Mouse (Mus musculus): ENCODE data around the gene Pom121l2. TPM values are rescaled to one million over a fixed set of nuclear protein-coding genes. Genes with fewer than 3 reads are reported as not detected.
A peak's percentile ranks its signal among the peaks of the same experiment; 100 is the strongest.

Gene Pom121l2
- polyA plus RNA-seq, 1 experiment: not detected

DNA sequence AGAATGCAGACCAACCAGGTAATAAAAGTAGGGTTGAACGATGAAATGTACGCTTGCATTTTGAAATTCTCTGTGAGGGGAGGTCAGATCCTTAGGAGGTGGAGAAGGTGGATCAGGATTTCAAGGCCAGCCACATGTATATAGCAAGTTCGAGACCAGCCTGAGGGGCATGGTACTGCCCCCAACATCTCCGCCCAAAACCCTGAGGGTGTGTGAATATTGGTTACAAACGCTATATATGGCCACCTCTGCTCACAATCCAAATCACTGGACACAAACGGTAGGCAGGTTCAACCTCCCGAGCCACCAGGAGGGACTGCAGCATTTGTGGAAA is 36.4 kb upstream of the Pom121l2 start:
- no peak for TF ChIP-seq CTCF (IDR thresholded peaks at IDR 0.05; ENCODE audit: low read depth, low read length)
- TF ChIP-seq POLR2A (IDR thresholded peaks at IDR 0.05; ENCODE audit: borderline replicate concordance, low read depth, low read length): no peak
- no peak overlapping the region for H3K27ac ChIP-seq (ENCODE audit: insufficient read depth, low read depth, low read length)

DNA sequence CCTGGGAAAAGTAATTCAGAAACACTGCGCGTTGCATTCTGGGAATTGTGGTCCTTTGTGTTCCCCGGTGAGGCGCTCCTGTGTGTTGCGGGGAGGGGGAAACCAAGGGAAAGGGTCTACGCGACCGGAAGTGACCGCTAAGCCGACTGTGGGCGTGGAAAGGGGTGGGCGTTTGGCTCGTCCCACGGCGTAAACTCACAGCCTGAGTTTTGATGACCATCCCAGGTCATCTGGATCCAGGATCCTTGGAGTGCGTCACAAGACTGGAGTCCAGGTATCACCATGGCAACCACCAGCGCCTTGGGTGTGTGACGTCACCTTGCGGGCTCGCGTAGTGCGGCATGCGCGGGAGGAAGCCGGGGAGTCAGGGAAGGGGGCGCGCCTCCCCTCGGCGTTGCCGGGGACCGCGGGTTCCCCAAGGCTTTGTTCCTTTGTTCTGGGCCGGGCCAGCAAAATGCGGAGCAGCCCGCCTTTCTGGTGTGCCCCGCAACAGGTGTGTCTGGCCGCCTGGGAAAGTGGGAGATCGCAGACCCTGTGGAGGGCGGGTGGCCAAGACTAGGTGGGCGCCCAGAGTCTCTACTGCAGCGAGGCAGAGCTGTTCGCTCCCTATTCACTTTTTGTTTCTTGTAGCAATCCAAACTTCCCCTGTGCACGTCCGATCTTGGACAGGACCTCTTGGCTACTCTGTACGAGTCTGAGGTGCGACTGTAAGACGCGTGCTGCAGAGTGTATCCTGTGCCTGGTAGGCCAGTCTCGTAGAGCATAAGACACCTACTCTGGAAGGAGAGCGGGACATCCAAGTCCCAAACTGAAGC is 35.9 kb upstream of the Pom121l2 start, which contains the start of gene Zfp184:
Gene Zfp184 (plus strand): TSS at position 169 of the 815 bp plus-strand sequence.
- Histone ChIP-seq H3K27ac (ENCODE audit: insufficient read depth, low read depth, low read length) (no peak within 1 kb of the TSS), H3K4me1 (ENCODE audit: control insufficient read depth, insufficient read depth, low read length) (no peaks in the 10 kb centered on the region), H3K4me3 (ENCODE audit: insufficient read depth, low read length) (peak within 1 kb of the TSS; percentile 77)
- TF ChIP-seq CTCF (IDR thresholded peaks at IDR 0.05; ENCODE audit: low read depth, low read length) (no peak), POLR2A (IDR thresholded peaks at IDR 0.05; ENCODE audit: borderline replicate concordance, low read depth, low read length) (no peak)

More for the DNA sequence above, 36.4 kb upstream of the Pom121l2 start:
- Histone ChIP-seq H3K4me1 (ENCODE audit: control insufficient read depth, insufficient read depth, low read length) (no peaks in the 10 kb centered on the region), H3K4me3 (ENCODE audit: insufficient read depth, low read length) (peak overlapping the region; percentile 77)

DNA sequence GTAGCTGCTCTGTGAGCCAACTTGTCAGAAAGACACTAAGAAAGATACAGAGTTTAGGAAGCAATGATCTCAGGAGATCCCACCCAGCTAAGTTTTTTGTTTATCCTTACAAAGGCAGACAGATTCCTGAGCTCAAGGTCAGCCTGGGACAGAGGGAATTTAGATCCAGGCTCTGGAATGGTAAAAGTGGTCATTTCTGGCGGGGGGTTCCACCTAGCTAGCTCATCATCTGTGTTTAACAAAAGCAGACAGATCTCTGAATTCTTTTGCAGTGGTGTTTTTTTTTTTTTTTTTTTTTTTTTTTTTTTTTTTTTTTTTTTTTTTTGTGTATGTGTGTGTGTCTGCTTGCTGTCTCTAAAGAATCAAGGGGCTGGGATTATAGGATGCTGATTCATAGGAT is 11.7 kb upstream of the Pom121l2 start:
- H3K27ac ChIP-seq (ENCODE audit: insufficient read depth, low read depth, low read length): no peak overlapping the region
- no peak for TF ChIP-seq POLR2A (IDR thresholded peaks at IDR 0.05; ENCODE audit: borderline replicate concordance, low read depth, low read length)
- TF ChIP-seq CTCF (IDR thresholded peaks at IDR 0.05; ENCODE audit: low read depth, low read length): no peak
- no peaks in the 10 kb centered on the region for H3K4me1 ChIP-seq (ENCODE audit: control insufficient read depth, insufficient read depth, low read length)
- no peak overlapping the region for H3K4me3 ChIP-seq (ENCODE audit: insufficient read depth, low read length)

DNA sequence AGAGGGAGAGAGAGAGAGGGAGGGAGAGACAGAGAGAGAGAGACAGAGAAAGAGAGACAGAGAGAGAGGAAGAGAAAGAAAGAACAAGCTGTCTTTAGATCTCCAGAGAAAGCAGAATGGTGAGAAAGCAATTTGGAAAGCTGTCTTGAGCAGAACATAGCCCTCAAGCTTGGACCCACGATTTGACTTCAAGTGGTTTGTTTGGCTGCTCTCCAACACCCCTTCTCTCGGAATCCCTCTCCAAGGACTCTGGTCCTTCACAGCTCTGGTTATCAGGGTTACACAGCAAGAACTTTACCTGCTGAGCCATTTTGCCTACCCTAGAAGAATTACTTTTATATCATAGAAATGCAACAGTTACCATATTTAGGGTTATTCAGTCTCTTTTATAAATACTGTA is 11.2 kb upstream of the Pom121l2 start:
- Histone ChIP-seq H3K27ac (ENCODE audit: insufficient read depth, low read depth, low read length) (no peak overlapping the region), H3K4me3 (ENCODE audit: insufficient read depth, low read length) (no peak overlapping the region), H3K4me1 (ENCODE audit: control insufficient read depth, insufficient read depth, low read length) (no peaks in the 10 kb centered on the region)
- no peak for TF ChIP-seq POLR2A (IDR thresholded peaks at IDR 0.05; ENCODE audit: borderline replicate concordance, low read depth, low read length)
- TF ChIP-seq CTCF (IDR thresholded peaks at IDR 0.05; ENCODE audit: low read depth, low read length): no peak

DNA sequence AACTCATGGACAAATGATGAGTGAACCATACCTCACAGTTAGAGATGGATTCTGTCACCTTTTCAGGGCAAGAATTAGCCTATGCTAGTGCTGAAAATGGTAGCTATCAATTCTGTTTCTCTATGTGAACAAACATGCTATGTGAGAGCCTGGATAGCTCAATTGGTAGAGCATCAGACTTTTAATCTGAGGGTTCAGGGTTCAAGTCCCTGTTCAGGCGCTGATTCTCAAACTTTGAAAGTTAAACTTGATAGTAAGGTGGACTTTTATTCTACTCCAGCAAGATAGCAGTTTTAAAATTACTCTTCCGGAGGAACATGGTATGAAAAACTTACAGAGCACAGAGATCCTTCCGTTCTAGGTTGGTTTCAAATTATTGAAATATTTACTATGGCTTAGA is 9.4 kb upstream of the Pom121l2 start:
- H3K4me3 ChIP-seq (ENCODE audit: insufficient read depth, low read length): no peak overlapping the region
- TF ChIP-seq POLR2A (IDR thresholded peaks at IDR 0.05; ENCODE audit: borderline replicate concordance, low read depth, low read length) (no peak), CTCF (IDR thresholded peaks at IDR 0.05; ENCODE audit: low read depth, low read length) (no peak)
- no peaks in the 10 kb centered on the region for H3K4me1 ChIP-seq (ENCODE audit: control insufficient read depth, insufficient read depth, low read length)
- no peak overlapping the region for H3K27ac ChIP-seq (ENCODE audit: insufficient read depth, low read depth, low read length)

DNA sequence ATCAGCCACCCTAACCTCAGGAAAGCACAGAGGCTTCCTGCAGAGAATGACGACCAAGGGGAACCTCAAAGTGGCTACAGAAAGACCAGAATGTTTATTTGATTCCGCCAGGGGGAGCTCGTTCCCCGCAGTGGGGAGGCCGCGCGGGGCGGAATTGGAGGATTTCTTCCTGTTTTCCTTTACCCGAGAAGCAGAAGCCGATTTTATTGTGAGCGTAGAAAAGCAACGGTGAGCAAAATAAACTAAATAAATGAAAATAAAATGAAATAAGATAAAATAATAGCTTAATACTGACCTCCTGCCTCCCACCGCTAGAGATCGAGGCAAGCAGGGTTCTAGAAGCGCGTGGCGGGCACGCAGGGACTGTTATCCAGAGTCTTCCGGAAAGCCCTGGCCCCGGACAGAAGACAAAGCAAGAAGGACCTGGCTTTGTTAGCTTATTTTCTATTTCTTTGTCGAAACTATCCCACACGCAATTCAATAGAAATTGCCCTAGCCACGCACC is 6.7 kb upstream of the Pom121l2 start:
- peak overlapping the region; percentile 77 for H3K4me3 ChIP-seq (ENCODE audit: insufficient read depth, low read length)
- TF ChIP-seq CTCF (IDR thresholded peaks at IDR 0.05; ENCODE audit: low read depth, low read length): peak; percentile 90
- TF ChIP-seq POLR2A (IDR thresholded peaks at IDR 0.05; ENCODE audit: borderline replicate concordance, low read depth, low read length): no peak
- H3K4me1 ChIP-seq (ENCODE audit: control insufficient read depth, insufficient read depth, low read length): no peaks in the 10 kb centered on the region
- H3K27ac ChIP-seq (ENCODE audit: insufficient read depth, low read depth, low read length): peak overlapping the region; percentile 81

DNA sequence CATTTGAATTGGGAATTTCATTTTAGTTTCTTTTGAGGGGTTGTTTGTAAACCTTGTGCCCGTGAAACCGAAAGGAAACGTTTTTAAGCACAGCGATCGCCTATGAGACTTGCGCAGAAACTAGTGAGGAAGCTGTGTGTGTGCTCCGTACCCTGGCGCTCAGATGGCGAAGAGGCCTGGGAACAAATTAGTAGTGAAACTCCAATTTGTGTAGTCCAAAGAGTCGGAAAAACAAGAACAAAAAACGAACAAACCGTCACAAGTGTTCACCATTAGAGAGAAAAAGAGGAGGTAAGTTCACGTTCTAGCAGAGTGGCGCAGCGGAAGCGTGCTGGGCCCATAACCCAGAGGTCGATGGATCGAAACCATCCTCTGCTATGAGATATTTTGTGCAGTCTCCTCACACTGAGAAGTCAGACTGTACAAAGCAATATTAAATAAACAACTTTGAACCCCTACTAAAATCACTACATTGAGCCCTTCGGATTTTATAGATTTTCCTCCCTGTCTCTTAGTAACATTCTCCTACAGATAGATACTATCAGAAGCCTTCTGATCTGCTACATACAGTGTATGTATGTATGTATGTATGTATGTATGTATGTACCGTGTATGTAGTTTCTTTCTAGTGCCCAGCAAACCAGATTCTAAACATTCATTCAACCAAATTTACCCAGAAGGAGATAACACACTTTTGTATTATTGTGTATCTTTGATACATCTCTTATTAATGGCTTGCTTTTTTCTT is 6.1 kb upstream of the Pom121l2 start:
- Histone ChIP-seq H3K4me1 (ENCODE audit: control insufficient read depth, insufficient read depth, low read length) (no peaks in the 10 kb centered on the region), H3K4me3 (ENCODE audit: insufficient read depth, low read length) (peak overlapping the region; percentile 77), H3K27ac (ENCODE audit: insufficient read depth, low read depth, low read length) (peak overlapping the region; percentile 81)
- no peak for TF ChIP-seq POLR2A (IDR thresholded peaks at IDR 0.05; ENCODE audit: borderline replicate concordance, low read depth, low read length)
- TF ChIP-seq CTCF (IDR thresholded peaks at IDR 0.05; ENCODE audit: low read depth, low read length): no peak

DNA sequence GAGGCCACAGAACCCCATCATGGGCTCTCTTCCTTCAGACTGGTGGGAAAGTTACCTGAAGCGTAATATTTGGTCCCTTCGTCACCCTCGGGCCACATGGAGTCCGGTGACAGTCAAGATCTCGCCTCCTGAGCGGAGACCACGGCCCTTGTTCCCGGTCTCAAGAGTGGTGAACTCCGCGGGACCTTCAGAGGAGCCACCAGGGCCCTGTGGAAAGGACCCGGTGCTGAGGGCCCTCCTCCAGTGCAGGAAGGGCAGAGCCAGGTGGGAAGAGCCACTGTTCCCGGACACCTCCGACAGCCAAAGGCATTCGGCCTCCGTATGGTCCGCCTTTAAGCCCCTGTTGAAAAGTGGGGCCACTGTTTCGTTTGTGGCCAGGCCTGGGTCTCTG is 804 bp downstream of the Pom121l2 start:
- TF ChIP-seq POLR2A (IDR thresholded peaks at IDR 0.05; ENCODE audit: borderline replicate concordance, low read depth, low read length): no peak
- TF ChIP-seq CTCF (IDR thresholded peaks at IDR 0.05; ENCODE audit: low read depth, low read length): no peak
- Histone ChIP-seq H3K27ac (ENCODE audit: insufficient read depth, low read depth, low read length) (no peak overlapping the region), H3K4me1 (ENCODE audit: control insufficient read depth, insufficient read depth, low read length) (0 out of 2 replicates have a peak, but pooled peaks cover 2% of the 10 kb centered on the region), H3K4me3 (ENCODE audit: insufficient read depth, low read length) (peak overlapping the region; percentile 62)

DNA sequence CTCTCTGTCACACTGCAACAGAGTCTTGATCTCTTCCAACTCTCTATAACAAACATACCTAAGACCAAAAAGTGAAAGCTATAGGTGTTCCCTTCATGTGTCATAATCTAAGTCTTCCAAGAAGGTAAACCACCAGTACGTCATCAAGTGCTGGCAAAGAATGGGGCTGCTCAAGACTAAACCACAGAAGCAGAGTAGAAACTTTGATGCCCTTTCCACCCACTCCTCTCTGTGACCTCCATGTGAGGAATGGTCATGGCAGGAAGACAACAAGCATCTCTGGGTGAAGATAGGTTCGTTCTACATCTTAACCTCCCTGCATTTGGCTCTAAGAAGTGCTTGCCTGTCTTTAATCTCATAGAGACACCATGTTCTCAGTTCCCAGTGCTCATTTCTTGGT is 3.5 kb downstream of the Pom121l2 start:
- Histone ChIP-seq H3K27ac (ENCODE audit: insufficient read depth, low read depth, low read length) (no peak overlapping the region), H3K4me1 (ENCODE audit: control insufficient read depth, insufficient read depth, low read length) (0 out of 2 replicates have a peak, but pooled peaks cover 2% of the 10 kb centered on the region), H3K4me3 (ENCODE audit: insufficient read depth, low read length) (no peak overlapping the region)
- no peak for TF ChIP-seq POLR2A (IDR thresholded peaks at IDR 0.05; ENCODE audit: borderline replicate concordance, low read depth, low read length)
- TF ChIP-seq CTCF (IDR thresholded peaks at IDR 0.05; ENCODE audit: low read depth, low read length): no peak

DNA sequence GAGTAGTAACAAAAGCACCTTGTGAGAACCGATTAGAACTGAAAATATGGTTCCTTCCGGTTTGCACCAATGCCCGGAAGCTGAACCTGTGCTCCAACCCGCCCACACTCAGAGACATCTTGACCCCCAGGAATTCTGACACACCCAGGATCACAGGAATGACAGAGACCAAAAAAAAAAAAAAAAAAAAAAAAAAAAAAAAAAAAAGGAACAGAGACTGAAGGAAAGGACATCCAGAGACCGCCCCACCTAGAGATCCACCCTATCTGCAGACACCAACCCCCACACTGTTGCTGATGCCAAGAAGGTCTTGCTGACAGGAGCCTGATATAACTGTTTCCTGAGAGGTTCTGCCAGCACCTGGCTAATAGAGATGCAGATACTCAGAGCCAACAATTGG is 11.6 kb downstream of the Pom121l2 start:
- Histone ChIP-seq H3K4me3 (ENCODE audit: insufficient read depth, low read length) (no peak overlapping the region), H3K4me1 (ENCODE audit: control insufficient read depth, insufficient read depth, low read length) (no peaks in the 10 kb centered on the region), H3K27ac (ENCODE audit: insufficient read depth, low read depth, low read length) (no peak overlapping the region)
- TF ChIP-seq CTCF (IDR thresholded peaks at IDR 0.05; ENCODE audit: low read depth, low read length) (no peak), POLR2A (IDR thresholded peaks at IDR 0.05; ENCODE audit: borderline replicate concordance, low read depth, low read length) (no peak)
